Mouse (Mus musculus): ENCODE measurements at regions not wholly inside any gene's neighbourhood (a gene's known extent, or its start where the extent isn't known, plus 50 kb on each side); places are given as distances from the start of the nearest gene placed in this dataset.

DNA sequence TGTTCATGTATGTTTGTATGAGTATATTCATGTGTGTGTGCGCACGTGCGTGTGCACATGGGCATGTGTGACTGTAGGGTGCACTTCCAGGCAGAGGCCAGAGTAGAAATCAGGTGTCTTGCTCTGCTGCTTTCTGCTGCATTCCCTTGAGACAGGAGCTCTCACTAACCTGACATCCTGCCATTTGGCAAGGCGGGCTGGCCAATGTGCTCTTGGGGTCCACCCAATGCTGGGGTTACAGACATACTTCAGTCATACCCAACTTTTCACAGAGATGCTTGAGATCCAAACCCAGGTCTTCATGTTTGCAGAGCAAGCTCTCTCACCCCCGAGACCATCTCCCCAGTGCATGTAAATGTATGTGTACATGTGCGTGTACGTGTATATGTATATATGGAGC lies 120.2 kb upstream of the Mvb12b start:
- no peak for TF ChIP-seq CTCF (conservative IDR thresholded peaks at IDR 0.05; ENCODE audit: low read length)
- TF ChIP-seq POU5F1 (IDR thresholded peaks at IDR 0.05; ENCODE audit: borderline replicate concordance, low read length): no peak

Data from E14TG2a.4 (cell line).